Mouse (Mus musculus) spleen, adult 2 months (tissue): Measurements from ENCODE around the gene Ptch1. TPM values are rescaled to one million over a fixed set of nuclear protein-coding genes. Genes with fewer than 3 reads are reported as not detected.

Source experiments
- DNase-seq, 2 experiments: peaks; one replicate each; pipeline versions ENCODE4 v3.0.0 to v3.0.0-alpha.2; 2012 to 2021; ENCODE audit warnings: low spot score in 2 of 2, low read depth in 1 of 2
- H3K27ac ChIP-seq: fragments of 200-500 bp; 2 replicates; pipeline ENCODE4 v1.5.1; 2012; ENCODE audit warnings: low read length, inconsistent platforms; ENCODE audit not compliant: insufficient read depth
- H3K27me3 ChIP-seq: fragments of 200-500 bp; 2 replicates; pipeline ENCODE4 v1.6.1; 2012; ENCODE audit warnings: mild to moderate bottlenecking, moderate library complexity, low read length, inconsistent platforms; ENCODE audit not compliant: control insufficient read depth, insufficient read depth
- H3K36me3 ChIP-seq: fragments of 200-500 bp; 2 replicates; pipeline ENCODE4 v1.6.1; 2012; ENCODE audit warnings: mild to moderate bottlenecking, low read length, inconsistent platforms; ENCODE audit not compliant: control insufficient read depth, insufficient read depth
- H3K4me1 ChIP-seq: fragments of 200-500 bp; 2 replicates; pipeline ENCODE4 v1.6.1; 2011; ENCODE audit warnings: inconsistent platforms; ENCODE audit not compliant: control insufficient read depth, insufficient read depth, insufficient read length
- H3K4me3 ChIP-seq: fragments of 200-500 bp; 2 replicates; pipeline ENCODE4 v1.5.1; 2011; ENCODE audit warnings: mild to moderate bottlenecking, inconsistent platforms; ENCODE audit not compliant: insufficient read depth, insufficient read length; ENCODE audit errors: extremely low read depth
- CTCF ChIP-seq: fragments of 200-500 bp; IDR thresholded peaks from 2 replicates; pipeline ENCODE4 v1.5.1; 2011; ENCODE audit warnings: mild to moderate bottlenecking, inconsistent platforms; ENCODE audit not compliant: insufficient read depth, insufficient read length, insufficient replicate concordance; ENCODE audit errors: extremely low read depth
- POLR2A ChIP-seq: fragments of 200-500 bp; IDR thresholded peaks from 2 replicates; pipeline ENCODE4 v1.6.1; 2011; ENCODE audit warnings: low read depth, low read length, inconsistent platforms
- WGBS: fragments of 180-500 bp; shearing (Covaris S2); methylation state at CpG from one replicate; pipeline ENCODE4 v1.1.7; 2018; 5-methylcytosine and 5-hydroxymethylcytosine counted together
- polyA plus RNA-seq: library from polyadenylated mRNA; depleted of rRNA; stranded (reverse); fragments of >200 nt; gene quantifications from 2 replicates; pipeline ENCODE4 v1.2.3, GENCODE M21; 2012

Gene Ptch1
- polyA plus RNA-seq, 1 experiment, result 8.2 TPM

DNA sequence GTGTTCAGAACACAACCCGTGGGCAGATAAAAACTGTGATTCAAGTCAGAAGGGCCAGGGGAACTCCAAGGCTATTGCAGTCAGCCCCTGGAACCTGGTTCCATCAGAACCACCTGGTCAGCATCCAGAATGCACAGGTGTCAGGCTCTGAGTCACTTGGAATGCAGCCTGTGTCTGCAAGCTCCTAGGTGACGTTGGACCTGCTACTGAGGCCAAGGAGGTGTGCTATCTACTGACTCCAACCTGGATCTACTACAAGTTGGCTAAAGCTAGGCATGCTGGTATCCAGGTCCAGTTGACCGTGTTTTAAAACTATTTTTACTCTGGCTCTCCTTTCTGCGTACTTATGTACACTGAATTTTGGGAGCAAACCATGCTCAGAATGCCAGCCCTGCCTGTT, 24.8 kb downstream of the Ptch1 start:
- Histone ChIP-seq H3K27ac (no peak overlapping the region), H3K4me1 (peaks cover 6% of the 10 kb centered on the region; the same call in 1 of the 2 replicates), H3K36me3 (peaks cover 2% of the 10 kb centered on the region), H3K27me3 (no peaks in the 10 kb centered on the region), H3K4me3 (no peak overlapping the region)
- 82% methylated on average over 4 of the region's 4 CpGs for WGBS
- TF ChIP-seq POLR2A (no peak), CTCF (no peak)
- DNase-seq, result no peak

DNA sequence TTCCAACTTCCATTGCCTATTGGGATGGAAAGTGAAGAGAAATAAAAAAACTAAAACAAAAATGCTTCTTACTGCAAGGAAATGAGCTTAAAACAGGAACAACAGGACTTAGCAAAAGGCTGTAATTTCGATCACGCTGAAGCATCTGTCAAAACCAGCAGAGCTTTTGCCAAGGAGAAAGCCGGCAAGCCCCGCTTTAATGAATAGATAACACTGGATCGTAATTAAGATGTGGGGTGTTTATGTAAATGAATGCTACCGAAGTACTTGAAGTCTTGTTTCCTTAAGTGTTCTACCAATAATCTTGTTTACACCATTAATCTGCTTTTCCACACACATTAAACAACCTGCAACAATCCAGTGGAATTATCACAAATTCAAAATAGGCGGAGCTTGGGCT, 28.1 kb downstream of the Ptch1 start:
- TF ChIP-seq POLR2A, result no peak
- no peak for TF ChIP-seq CTCF
- WGBS, result 92% methylated on average over 7 of the region's 7 CpGs
- Histone ChIP-seq H3K36me3 (peaks cover 20% of the 10 kb centered on the region), H3K4me3 (no peak overlapping the region), H3K27ac (no peak overlapping the region), H3K4me1 (no peaks in the 10 kb centered on the region), H3K27me3 (no peaks in the 10 kb centered on the region)
- no peak for DNase-seq

DNA sequence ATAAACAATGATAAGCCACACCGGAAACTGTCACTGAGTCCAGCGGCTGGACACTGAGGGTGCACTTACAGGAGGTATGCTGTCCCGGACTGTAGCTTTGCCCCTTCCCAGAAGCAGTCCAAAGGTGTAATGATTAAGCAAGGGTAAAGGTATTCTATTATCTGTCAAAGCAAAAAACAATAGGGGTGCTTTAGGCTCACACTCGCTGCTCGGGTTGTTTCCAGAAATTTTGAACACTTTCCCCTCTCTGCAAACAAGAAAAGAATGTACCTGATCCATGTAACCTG, 28.5 kb downstream of the Ptch1 start:
- no peak for DNase-seq
- Histone ChIP-seq H3K4me1 (no peaks in the 10 kb centered on the region), H3K36me3 (peaks cover 21% of the 10 kb centered on the region), H3K27ac (no peak overlapping the region), H3K4me3 (no peak overlapping the region), H3K27me3 (no peaks in the 10 kb centered on the region)
- 91% methylated on average over 5 of the region's 5 CpGs for WGBS
- no peak for TF ChIP-seq CTCF
- TF ChIP-seq POLR2A, result no peak

DNA sequence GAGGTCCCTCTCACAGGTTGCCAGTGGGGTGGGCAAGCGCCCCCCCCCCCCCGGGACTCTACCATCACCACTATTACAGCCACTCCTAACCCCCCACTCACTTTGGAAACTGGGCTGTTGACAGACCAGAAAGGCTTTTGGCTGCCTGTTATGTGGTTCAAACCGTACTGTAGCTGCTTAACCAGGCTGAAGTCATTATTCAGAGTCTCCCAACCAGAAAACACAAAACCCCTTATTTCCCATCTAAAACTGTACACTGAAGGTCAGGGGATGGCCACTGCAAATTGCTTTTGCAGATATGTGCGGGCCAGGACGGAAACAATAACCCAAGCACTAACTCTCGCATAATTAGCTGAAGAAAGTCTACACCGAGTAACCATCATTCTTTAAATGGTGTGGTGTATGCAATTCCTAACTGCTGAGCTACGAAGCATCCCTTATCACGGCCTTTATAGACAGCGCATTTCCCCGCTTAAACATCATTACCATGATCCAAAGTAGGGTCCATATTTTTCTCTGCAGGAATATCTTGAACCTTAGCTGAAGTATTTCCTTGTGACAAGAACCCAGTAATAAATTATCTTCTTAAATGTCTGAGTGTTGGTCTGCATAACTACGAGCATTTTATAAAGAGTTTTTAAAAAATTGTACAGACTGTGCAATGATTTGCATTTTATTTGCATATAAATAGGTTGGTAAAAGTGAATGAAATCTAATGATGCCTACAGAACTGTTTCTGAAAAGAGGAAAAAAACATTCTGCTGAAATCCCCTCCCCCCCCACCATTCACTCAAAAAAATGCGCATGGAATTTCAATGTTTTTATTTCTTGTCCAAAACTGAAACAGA, 29.1 kb downstream of the Ptch1 start:
- H3K36me3 ChIP-seq, result peaks cover 24% of the 10 kb centered on the region
- no peak overlapping the region for H3K4me3 ChIP-seq
- H3K4me1 ChIP-seq, result no peaks in the 10 kb centered on the region
- H3K27ac ChIP-seq, result no peak overlapping the region
- no peak for DNase-seq
- no peaks in the 10 kb centered on the region for H3K27me3 ChIP-seq
- TF ChIP-seq CTCF (no peak), POLR2A (no peak)
- WGBS, result 93% methylated on average over 13 of the region's 13 CpGs

DNA sequence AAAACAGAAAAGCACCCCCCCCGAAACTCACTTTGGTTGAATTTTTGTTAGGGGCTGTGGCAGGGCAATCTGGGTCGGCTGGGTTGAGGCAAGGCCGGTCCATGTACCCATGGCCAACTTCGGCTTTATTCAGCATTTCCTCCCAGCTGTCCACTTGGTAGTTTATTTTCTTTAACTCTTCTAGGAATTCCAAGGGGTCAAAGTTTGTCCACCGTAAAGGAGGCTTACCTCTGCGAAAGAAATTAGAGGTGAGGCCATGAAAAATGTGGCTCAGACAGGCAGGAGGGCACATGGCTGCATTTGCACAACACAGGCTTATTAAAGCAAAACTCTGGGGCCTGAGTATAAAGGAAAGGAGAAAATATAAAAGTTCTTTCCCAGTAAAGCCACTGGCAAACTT, 29.9 kb downstream of the Ptch1 start:
- Histone ChIP-seq H3K27me3 (no peaks in the 10 kb centered on the region), H3K27ac (no peak overlapping the region), H3K4me3 (no peak overlapping the region), H3K4me1 (no peaks in the 10 kb centered on the region), H3K36me3 (peaks cover 29% of the 10 kb centered on the region)
- TF ChIP-seq CTCF, result no peak
- TF ChIP-seq POLR2A, result no peak
- no peak for DNase-seq
- 94% methylated on average over 6 of the region's 6 CpGs for whole genome bisulfite sequencing

DNA sequence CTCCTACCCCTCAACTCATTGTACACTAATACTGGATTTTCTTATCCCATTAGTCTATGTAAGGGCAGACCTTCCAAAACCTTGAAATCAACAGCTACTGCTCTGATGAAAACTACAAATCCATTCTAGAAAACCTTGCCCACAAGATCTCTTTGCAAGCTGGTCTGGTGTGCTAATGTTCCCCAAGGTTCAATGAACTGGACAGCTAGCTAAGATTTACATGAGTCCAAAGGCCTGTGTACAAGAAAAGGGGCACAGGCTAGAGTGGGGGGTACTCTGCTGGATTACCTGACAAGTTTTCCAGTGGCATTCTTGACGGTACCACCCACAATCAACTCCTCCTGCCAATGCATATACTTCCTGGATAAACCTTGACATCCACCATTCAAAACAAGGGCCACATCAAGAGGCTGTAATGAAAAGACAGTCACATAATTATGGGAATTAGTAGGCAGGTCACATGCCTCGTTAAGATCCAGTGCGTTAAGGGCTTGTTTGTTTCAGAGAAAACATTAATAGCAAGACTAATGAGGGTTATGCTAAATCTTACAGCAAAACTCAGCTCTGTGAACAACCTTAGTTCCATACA, 30.5 kb downstream of the Ptch1 start:
- Histone ChIP-seq H3K27me3 (no peaks in the 10 kb centered on the region), H3K36me3 (peaks cover 31% of the 10 kb centered on the region), H3K4me1 (no peaks in the 10 kb centered on the region), H3K4me3 (no peak overlapping the region), H3K27ac (no peak overlapping the region)
- 94% methylated on average over 3 of the region's 3 CpGs for WGBS
- no peak for TF ChIP-seq CTCF
- no peak for DNase-seq

DNA sequence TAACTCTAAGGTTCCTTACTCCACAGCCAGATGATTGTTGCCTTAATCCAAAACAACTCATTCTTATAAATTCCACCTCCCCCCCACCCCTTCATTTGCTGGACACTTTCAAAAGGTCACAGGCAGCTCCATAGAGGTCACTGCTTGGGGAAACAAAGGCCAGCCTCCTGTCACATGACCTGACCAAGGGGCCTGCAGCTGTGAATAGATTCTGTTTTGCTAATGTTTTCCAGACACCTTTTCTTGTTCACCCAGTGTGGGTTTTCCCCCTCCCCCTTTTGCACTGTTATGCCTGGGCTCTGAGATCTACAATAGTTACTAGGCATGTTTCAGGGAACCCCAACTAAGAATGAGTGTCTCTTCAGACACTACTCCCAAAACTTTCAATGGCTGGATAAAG, 31.9 kb downstream of the Ptch1 start:
- no peak overlapping the region for H3K4me3 ChIP-seq
- peaks cover 28% of the 10 kb centered on the region for H3K36me3 ChIP-seq
- no peak overlapping the region for H3K27ac ChIP-seq
- H3K27me3 ChIP-seq, result no peaks in the 10 kb centered on the region
- no peaks in the 10 kb centered on the region for H3K4me1 ChIP-seq
- no peak for DNase-seq
- no peak for TF ChIP-seq CTCF
- TF ChIP-seq POLR2A, result no peak
